Mouse (Mus musculus) stomach, postnatal 0 days (tissue): ENCODE measurements at regions not wholly inside any gene's neighbourhood (a gene's known extent, or its start where the extent isn't known, plus 50 kb on each side); places are given as distances from the start of the nearest gene placed in this dataset.
A peak's percentile ranks its signal among the peaks of the same experiment; 100 is the strongest.

Experiments
- ATAC-seq: fragments of 200-750 bp; cut with Nextera tagmentation; 2 replicates; pipeline ENCODE4 v1.8.0; 2017; ENCODE audit not compliant: low FRiP score, low TSS enrichment
- DNase-seq: peaks from one replicate; pipeline ENCODE4 v3.0.0-alpha.2; 2016; ENCODE audit warnings: low spot score
- H3K27ac ChIP-seq: fragments of 300-500 bp; sonication (generic); replicated peaks from 2 replicates; pipeline ENCODE4 v1.5.1; 2014; ENCODE audit warnings: mild to moderate bottlenecking, control low read depth
- H3K27me3 ChIP-seq: fragments of 300-500 bp; sonication (generic); 2 replicates; pipeline ENCODE4 v1.6.1; 2014; ENCODE audit warnings: low read length; ENCODE audit not compliant: control insufficient read depth, insufficient read depth
- H3K36me3 ChIP-seq: fragments of 300-500 bp; sonication (generic); 2 replicates; pipeline ENCODE4 v1.6.1; 2014; ENCODE audit warnings: low read length, mixed read lengths; ENCODE audit not compliant: control insufficient read depth, insufficient read depth
- H3K4me1 ChIP-seq: fragments of 300-500 bp; sonication (generic); replicated peaks from 2 replicates; pipeline ENCODE4 v1.6.1; 2014; ENCODE audit warnings: antibody characterized with exemption; ENCODE audit not compliant: control insufficient read depth, insufficient read depth
- H3K4me2 ChIP-seq: fragments of 300-500 bp; sonication (generic); replicated peaks from 2 replicates; pipeline ENCODE4 v1.6.1; 2014; ENCODE audit warnings: low read depth, mild to moderate bottlenecking, control low read depth, moderate library complexity
- H3K4me3 ChIP-seq: fragments of 300-500 bp; sonication (generic); 2 replicates; pipeline ENCODE4 v1.5.1; 2014; ENCODE audit warnings: low read depth, low read length, control low read depth
- H3K9ac ChIP-seq: fragments of 300-500 bp; sonication (generic); 2 replicates; pipeline ENCODE4 v1.6.1; 2014; ENCODE audit warnings: mild to moderate bottlenecking, low read length, control low read depth, mixed read lengths
- H3K9me3 ChIP-seq: fragments of 300-500 bp; sonication (generic); 2 replicates; pipeline ENCODE4 v1.6.1; 2016; ENCODE audit warnings: low read length; ENCODE audit not compliant: control insufficient read depth
- CTCF ChIP-seq: IDR thresholded peaks from 2 replicates; pipeline ENCODE4 v1.5.1; 2016; ENCODE audit warnings: antibody characterized with exemption, low read depth, mild to moderate bottlenecking, moderate library complexity
- EP300 ChIP-seq: optimal IDR thresholded peaks from 2 replicates; pipeline ENCODE3; 2016; ENCODE audit warnings: antibody characterized with exemption
- WGBS: fragments of 180-500 bp; shearing (Covaris S2); extraction: QIAGEN DNeasy Blood & Tissue Kit; methylation state at CpG from one replicate; pipeline ENCODE4 v1.1.7; 2014; 5-methylcytosine and 5-hydroxymethylcytosine counted together

DNA sequence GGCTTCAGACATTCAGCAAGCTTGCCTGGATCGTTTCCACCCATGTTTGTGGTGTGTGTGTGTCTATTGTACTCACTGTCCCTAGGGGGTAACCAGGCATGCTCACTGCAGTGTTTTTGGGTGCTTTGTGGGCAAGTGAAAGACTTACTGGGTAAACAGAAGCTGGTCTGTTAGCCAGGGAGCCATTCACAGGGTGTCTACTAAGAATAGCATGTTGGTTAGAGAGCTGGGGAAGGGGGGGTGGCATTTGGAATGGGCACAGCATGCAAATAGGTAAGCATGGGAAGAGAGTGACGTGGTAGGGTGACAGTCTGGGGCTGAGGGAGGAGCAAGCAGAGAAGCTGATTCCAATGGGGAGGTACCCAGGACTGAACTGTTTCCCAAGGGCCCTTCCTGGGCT, 97.7 kb upstream of the Kazn start:
- no peaks in the 10 kb centered on the region for H3K4me1 ChIP-seq
- no peak overlapping the region for H3K9ac ChIP-seq
- H3K27me3 ChIP-seq = no peaks in the 10 kb centered on the region
- no peak for DNase-seq
- 49% methylated on average over 2 of the region's 2 CpGs for WGBS
- no peak overlapping the region for H3K4me2 ChIP-seq
- ATAC-seq = no peak
- H3K4me3 ChIP-seq = no peak overlapping the region
- no peak overlapping the region for H3K27ac ChIP-seq
- no peaks in the 10 kb centered on the region for H3K36me3 ChIP-seq
- no peaks in the 10 kb centered on the region for H3K9me3 ChIP-seq
- TF ChIP-seq EP300 = no peak
- no peak for TF ChIP-seq CTCF

DNA sequence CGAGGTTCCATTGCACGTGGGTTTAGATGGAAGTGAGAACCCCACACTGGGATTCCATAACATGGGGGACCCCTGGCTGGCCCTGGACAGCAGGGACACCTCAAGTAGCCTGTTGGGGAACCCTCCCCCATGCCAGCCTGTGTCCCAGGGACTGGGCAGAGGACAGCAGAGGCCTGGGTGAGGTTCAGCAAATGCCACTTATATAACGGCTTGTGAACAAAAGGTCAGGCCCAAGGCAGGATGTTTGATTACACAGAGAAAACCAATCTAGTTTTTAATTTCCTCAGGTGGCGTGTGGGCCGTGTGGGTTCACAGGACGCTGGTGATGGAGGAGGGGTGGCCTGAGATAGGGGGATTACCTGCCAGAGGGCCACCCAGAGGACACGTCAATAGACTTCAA, 94.9 kb upstream of the Kazn start:
- TF ChIP-seq EP300 (no peak), CTCF (no peak)
- Histone ChIP-seq H3K9ac (no peak overlapping the region), H3K27me3 (no peaks in the 10 kb centered on the region), H3K4me3 (no peak overlapping the region), H3K9me3 (no peaks in the 10 kb centered on the region), H3K36me3 (no peaks in the 10 kb centered on the region), H3K4me1 (no peaks in the 10 kb centered on the region), H3K27ac (no peak overlapping the region), H3K4me2 (no peak overlapping the region)
- ATAC-seq (no peak), DNase-seq (no peak)
- WGBS = 75% methylated on average over 7 of the region's 7 CpGs

DNA sequence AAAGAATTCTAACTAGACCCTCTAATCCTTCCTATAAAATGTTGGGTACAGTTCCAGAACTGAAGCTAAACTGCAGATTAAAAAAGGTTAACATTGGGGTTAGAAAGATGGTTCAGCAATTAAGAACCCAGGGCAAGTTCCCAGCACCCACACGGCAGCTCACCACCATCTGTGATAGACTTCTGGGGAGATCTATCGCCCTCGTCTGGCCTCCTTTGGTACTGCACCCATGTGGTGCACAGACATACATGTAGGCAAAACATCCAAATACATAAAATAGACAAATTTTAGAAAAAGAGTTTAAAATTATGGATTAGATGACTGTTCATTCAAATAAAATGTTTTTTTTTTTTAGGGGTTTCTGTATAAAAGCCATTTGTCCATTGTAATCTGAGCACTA, 91.4 kb upstream of the Kazn start:
- Histone ChIP-seq H3K36me3 (no peaks in the 10 kb centered on the region), H3K9ac (no peak overlapping the region), H3K27me3 (no peaks in the 10 kb centered on the region), H3K4me1 (no peaks in the 10 kb centered on the region), H3K4me2 (no peak overlapping the region), H3K4me3 (no peak overlapping the region), H3K9me3 (no peaks in the 10 kb centered on the region), H3K27ac (no peak overlapping the region)
- TF ChIP-seq EP300 = no peak
- peak; percentile 33 for TF ChIP-seq CTCF
- DNase-seq (no peak), ATAC-seq (no peak)
- WGBS = 93% methylated on average over 3 of the region's 3 CpGs

DNA sequence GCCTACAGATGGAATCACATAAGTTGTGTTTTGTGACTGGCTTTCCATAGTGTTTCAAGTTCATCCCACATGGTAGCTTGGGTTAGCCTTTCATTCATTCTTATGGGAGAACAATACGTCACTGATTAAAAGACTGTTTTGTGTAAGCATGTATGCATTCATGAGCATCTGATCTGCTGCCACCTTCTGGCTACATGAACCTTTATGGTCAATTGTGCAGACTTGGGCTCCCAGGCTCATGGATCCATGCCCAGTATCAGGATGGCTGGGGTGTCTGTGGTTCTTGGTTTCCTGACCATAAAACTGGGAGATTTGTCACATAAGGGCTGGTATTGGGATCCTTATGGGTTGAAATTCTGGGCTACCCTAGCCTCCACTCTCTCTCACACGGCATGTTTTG, 90.4 kb upstream of the Kazn start:
- Histone ChIP-seq H3K4me1 (no peaks in the 10 kb centered on the region), H3K36me3 (no peaks in the 10 kb centered on the region), H3K9ac (no peak overlapping the region), H3K27ac (no peak overlapping the region), H3K4me3 (no peak overlapping the region), H3K9me3 (no peaks in the 10 kb centered on the region), H3K27me3 (no peaks in the 10 kb centered on the region), H3K4me2 (no peak overlapping the region)
- DNase-seq (no peak), ATAC-seq (no peak)
- TF ChIP-seq CTCF (peak; percentile 47), EP300 (no peak)
- 80% methylated on average over 2 of the region's 2 CpGs for WGBS

DNA sequence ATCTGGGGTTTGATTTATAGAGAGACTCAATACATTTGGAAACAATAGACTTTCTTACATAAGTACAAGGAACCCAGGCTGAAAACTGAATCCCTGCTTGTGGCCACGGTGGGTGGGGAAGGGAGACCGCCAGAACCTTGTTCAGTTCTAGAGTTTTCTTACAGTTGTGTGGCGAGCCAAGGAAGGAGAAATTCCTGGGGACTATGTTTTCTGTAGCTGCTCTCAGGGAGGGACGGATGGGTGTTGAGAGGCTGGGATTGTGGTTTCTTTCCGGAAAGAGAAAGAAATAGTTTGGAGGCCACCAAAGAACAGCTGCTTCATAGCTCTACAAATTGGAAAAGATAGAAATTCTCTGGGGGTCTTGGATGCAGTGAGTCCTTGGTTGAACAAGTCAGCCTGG, 87.3 kb upstream of the Kazn start:
- Histone ChIP-seq H3K27me3 (no peaks in the 10 kb centered on the region), H3K36me3 (no peaks in the 10 kb centered on the region), H3K27ac (no peak overlapping the region), H3K4me2 (no peak overlapping the region), H3K4me3 (no peak overlapping the region), H3K9me3 (no peaks in the 10 kb centered on the region), H3K9ac (no peak overlapping the region), H3K4me1 (no peaks in the 10 kb centered on the region)
- 67% methylated on average over 5 of the region's 5 CpGs for WGBS
- TF ChIP-seq EP300 (no peak), CTCF (no peak)
- ATAC-seq = no peak
- no peak for DNase-seq

DNA sequence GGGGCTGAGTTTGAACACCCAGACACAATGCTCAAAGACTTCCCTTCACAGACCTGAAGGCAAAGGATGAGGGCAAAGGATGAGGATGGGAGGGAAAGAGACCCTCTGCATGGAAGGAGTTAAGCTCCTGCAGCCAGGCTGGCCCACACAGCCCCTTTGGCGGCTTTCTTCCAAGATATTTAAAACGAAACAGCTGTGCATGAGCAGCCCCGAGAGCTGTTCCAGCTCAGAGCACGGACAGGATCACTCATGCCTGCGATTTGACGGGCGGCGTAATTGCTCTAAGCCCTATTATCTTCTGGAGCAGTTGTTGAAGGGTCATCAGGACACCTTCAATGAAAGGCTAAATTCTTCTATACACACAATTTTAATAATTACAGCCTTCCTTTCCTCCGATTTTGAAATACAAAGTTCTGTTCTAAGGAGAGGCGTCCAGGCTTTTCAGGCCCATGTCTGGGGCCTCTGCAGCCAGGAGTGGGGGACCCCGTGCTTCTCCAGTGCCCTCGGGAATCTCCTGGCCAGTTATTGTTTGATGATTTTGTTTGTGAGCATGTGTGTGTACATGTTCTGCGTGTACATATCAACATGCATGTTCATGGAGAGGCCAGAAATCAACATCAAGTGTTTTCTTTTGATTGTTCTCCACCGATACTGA, 82.1 kb upstream of the Kazn start:
- H3K27me3 ChIP-seq = no peaks in the 10 kb centered on the region
- H3K27ac ChIP-seq = 0 out of 2 replicates have a peak overlapping the region, but pooled peaks have one; percentile 13
- TF ChIP-seq EP300 (no peak), CTCF (no peak)
- DNase-seq (no peak), ATAC-seq (no peak)
- no peak overlapping the region for H3K4me3 ChIP-seq
- no peaks in the 10 kb centered on the region for H3K4me1 ChIP-seq
- no peak overlapping the region for H3K4me2 ChIP-seq
- no peaks in the 10 kb centered on the region for H3K9me3 ChIP-seq
- WGBS = 42% methylated on average over 14 of the region's 14 CpGs
- H3K36me3 ChIP-seq = no peaks in the 10 kb centered on the region
- H3K9ac ChIP-seq = no peak overlapping the region
